In genomic region chr11:115863895-115864294, GRCm38 (mm10) we compare ENCODE assay signal across 20 mouse cellular contexts. TPM values are rescaled to one million over a fixed set of nuclear protein-coding genes. Genes with fewer than 3 reads are reported as not detected.
DNase-seq lines count a peak whose midpoint lies in the region; TF ChIP-seq lines count a peak whose summit lies in the region.
"Had no signal": no experiment of that assay in that cellular context is flagged by ENCODE, and none has a peak within 500 bp of the region (broad histone marks: within the 10 kb centered on the region; RNA-seq: fewer than 3 reads in every experiment).

No protein-coding gene starts in this region.

- no peak overlapping the region for H3K27ac ChIP-seq in gastrocnemius, adult 2 months
- H3K27ac ChIP-seq in layer of hippocampus, adult 2 months = no peak overlapping the region
- H3K27ac ChIP-seq: forebrain, embryonic 13.5 days; liver, embryonic 13.5 days; midbrain, embryonic 15.5 days; neural tube, embryonic 15.5 days; stomach, embryonic 15.5 days had no signal

- DNase-seq in gastrocnemius, adult 2 months = no peak
- no peak for DNase-seq in gastrocnemius, adult 8-10 months (ENCODE audit: low spot score in 2 of 2)
- DNase-seq in layer of hippocampus, adult 2 months (ENCODE audit: low spot score in 2 of 2) = no peak
- DNase-seq in layer of hippocampus, postnatal 10 days (ENCODE audit: low spot score in 2 of 2) = no peak
- DNase-seq in 3T3-L1 (ENCODE audit: low read depth, low spot score) = peak; percentile 29
- DNase-seq in R1 (ENCODE audit: low read depth, low spot score) = peak; percentile 33
- no peak for DNase-seq in urinary bladder, postnatal 4 days (ENCODE audit: low spot score in 2 of 2)
- DNase-seq in heart, postnatal 36 days = no peak
- DNase-seq: adrenal gland, postnatal 10 days; cerebellum, adult 9-10 months; gastrocnemius, postnatal 25 days; kidney, postnatal 25 days; liver, embryonic 13.5 days; right cerebral cortex, postnatal 25 days had no signal

- TF ChIP-seq CTCF in gastrocnemius, adult 2 months (IDR thresholded peaks at IDR 0.05) = peak; percentile 25; the same call in 1 of the 2 replicates
- peak; percentile 52 for TF ChIP-seq CTCF in layer of hippocampus, adult 2 months (conservative IDR thresholded peaks at IDR 0.05)

- no peak overlapping the region for H3K4me3 ChIP-seq in gastrocnemius, adult 2 months
- no peak overlapping the region for H3K4me3 ChIP-seq in layer of hippocampus, adult 2 months
- H3K4me3 ChIP-seq: forebrain, embryonic 13.5 days; liver, embryonic 13.5 days; megakaryocyte, embryonic 14.5 days; midbrain, embryonic 15.5 days; neural tube, embryonic 15.5 days; stomach, embryonic 15.5 days had no signal

- intact Hi-C loops in gastrocnemius, adult 2 months (cut with DNase I) = no loop called here
- intact Hi-C loops in heart, postnatal 36 days (cut with DNase I) = no loop called here

RNA-seq across cellular contexts. Expression of gene Myo15b, which starts 5.7 kb away (rescaled TPM):
- not detected for total RNA-seq in gastrocnemius, adult 2 months (2021)
- total RNA-seq in gastrocnemius, adult 8-10 months (2022) = not detected
- total RNA-seq in layer of hippocampus, adult 2 months (2021) = under 1 TPM; 0.22 to 0.41 TPM
- under 1 TPM; 0.04 to 0.21 TPM for total RNA-seq in layer of hippocampus, postnatal 10 days (2021)
- under 1 TPM in 1 of 2 experiments, not detected in 1; 0.14 TPM for total RNA-seq in heart, postnatal 36 days (2021)
- total RNA-seq: gastrocnemius, postnatal 25 days had no signal

RNA-seq across cellular contexts. Expression of gene Smim5, which starts 35.9 kb away (rescaled TPM):
- under 1 TPM; 0.23 to 0.89 TPM for total RNA-seq in gastrocnemius, adult 2 months (2021)
- total RNA-seq in gastrocnemius, adult 8-10 months (2022) = under 1 TPM in 3 of 4 experiments, not detected in 1; 0.61 to 0.88 (median 0.72) TPM
- 1 to 10 TPM in 1 of 2 experiments, under 1 TPM in 1; 0.54 to 1.3 TPM for total RNA-seq in layer of hippocampus, adult 2 months (2021)
- total RNA-seq in layer of hippocampus, postnatal 10 days (2021) = under 1 TPM; 0.85 to 0.98 TPM
- 10 to 100 TPM; 14.8 to 26.7 TPM for total RNA-seq in heart, postnatal 36 days (2021)

RNA-seq across cellular contexts. Expression of gene Llgl2, which starts 40.0 kb away (rescaled TPM):
- 1 to 10 TPM; 8.3 to 9.8 TPM for total RNA-seq in gastrocnemius, adult 2 months (2021)
- total RNA-seq in gastrocnemius, adult 8-10 months (2022) = 10 to 100 TPM in 2 of 4 experiments, 1 to 10 TPM in 2; 6.6 to 20.8 (median 9.5) TPM
- total RNA-seq in layer of hippocampus, adult 2 months (2021) = 1 to 10 TPM; 1.6 to 2.3 TPM
- 1 to 10 TPM in 1 of 2 experiments, under 1 TPM in 1; 0.73 to 1.0 TPM for total RNA-seq in layer of hippocampus, postnatal 10 days (2021)
- total RNA-seq in heart, postnatal 36 days (2021) = 10 to 100 TPM; 18.7 to 21.2 TPM

RNA-seq across cellular contexts. Expression of gene Smim6, which starts 47.9 kb away (rescaled TPM):
- not detected for total RNA-seq in gastrocnemius, adult 2 months (2021)
- not detected for total RNA-seq in gastrocnemius, adult 8-10 months (2022)
- total RNA-seq in layer of hippocampus, adult 2 months (2021) = not detected
- not detected for total RNA-seq in layer of hippocampus, postnatal 10 days (2021)
- under 1 TPM in 1 of 2 experiments, not detected in 1; 0.31 TPM for total RNA-seq in heart, postnatal 36 days (2021)
- total RNA-seq: gastrocnemius, postnatal 25 days; left cerebral cortex, adult 8-10 months had no signal

RNA-seq across cellular contexts. Expression of gene Tsen54, which starts 49.4 kb away (rescaled TPM):
- 1 to 10 TPM; 6.2 to 6.9 TPM for total RNA-seq in gastrocnemius, adult 2 months (2021)
- total RNA-seq in gastrocnemius, adult 8-10 months (2022) = 1 to 10 TPM; 4.8 to 7.2 (median 5.7) TPM
- 10 to 100 TPM; 11.8 to 13.0 TPM for total RNA-seq in layer of hippocampus, adult 2 months (2021)
- total RNA-seq in layer of hippocampus, postnatal 10 days (2021) = 10 to 100 TPM; 16.1 to 22.3 TPM
- 1 to 10 TPM; 8.7 to 9.7 TPM for total RNA-seq in heart, postnatal 36 days (2021)

Comparison
In these comparisons a context has a peak if more than half of its experiments do, and no peak if none do; other contexts are left out.
1. DNase-seq: peak in 3T3-L1 (single experiment) and R1 (single experiment); none in gastrocnemius, adult 2 months (single experiment), gastrocnemius, adult 8-10 months (0 of 2), layer of hippocampus, adult 2 months (0 of 2), layer of hippocampus, postnatal 10 days (0 of 2), urinary bladder, postnatal 4 days (0 of 2) and heart, postnatal 36 days (0 of 2).
2. RNA of gene Smim5, which starts 35.9 kb away (total RNA-seq): 14.8 to 26.7 TPM in heart, postnatal 36 days; 0.54 to 1.3 TPM in layer of hippocampus, adult 2 months, 0.85 to 0.98 TPM in layer of hippocampus, postnatal 10 days, 0.23 to 0.89 TPM in gastrocnemius, adult 2 months and 0.61 to 0.88 TPM in gastrocnemius, adult 8-10 months; every median in the first group is over 4 times any median in the second.